Mouse (Mus musculus) midbrain, embryonic 10.5 days (tissue): Measurements from ENCODE around the gene Rgs10. TPM values are rescaled to one million over a fixed set of nuclear protein-coding genes. Genes with fewer than 3 reads are reported as not detected.

ENCODE experiments used
- DNase-seq: peaks from one replicate; pipeline ENCODE4 v3.0.0-alpha.2; 2017; ENCODE audit warnings: low spot score
- H3K27ac ChIP-seq: fragments of 300-500 bp; sonication (generic); replicated peaks from 2 replicates; pipeline ENCODE4 v1.5.1; 2016; ENCODE audit warnings: mild to moderate bottlenecking
- H3K27me3 ChIP-seq: fragments of 300-500 bp; sonication (generic); 2 replicates; pipeline ENCODE4 v1.6.1; 2016; ENCODE audit warnings: low read depth, mild to moderate bottlenecking; ENCODE audit not compliant: poor library complexity, severe bottlenecking
- H3K36me3 ChIP-seq: fragments of 300-500 bp; sonication (generic); 2 replicates; pipeline ENCODE4 v1.6.1; 2016; ENCODE audit warnings: mild to moderate bottlenecking, moderate library complexity
- H3K4me1 ChIP-seq: fragments of 300-500 bp; sonication (generic); 2 replicates; pipeline ENCODE4 v1.6.1; 2016
- H3K4me3 ChIP-seq: fragments of 300-500 bp; sonication (generic); 2 replicates; pipeline ENCODE4 v1.5.1; 2016; ENCODE audit warnings: mild to moderate bottlenecking, moderate library complexity
- H3K9me3 ChIP-seq: fragments of 300-500 bp; sonication (generic); replicated peaks from 2 replicates; pipeline ENCODE4 v1.6.1; 2016; ENCODE audit warnings: mild to moderate bottlenecking
- WGBS: fragments of 180-500 bp; shearing (Covaris S2); methylation state at CpG from one replicate; pipeline ENCODE4 v1.1.7; 2016; 5-methylcytosine and 5-hydroxymethylcytosine counted together
- polyA plus RNA-seq: library from polyadenylated mRNA; unstranded; fragments of >200 nt; fragmentation: Nextera tagmentation; extraction: Ambion mirVana; gene quantifications from 2 replicates; pipeline ENCODE4 v1.2.1, GENCODE M21; 2016

Gene Rgs10
- polyA plus RNA-seq, 1 experiment from 2014 or later, result 6.0 TPM

DNA sequence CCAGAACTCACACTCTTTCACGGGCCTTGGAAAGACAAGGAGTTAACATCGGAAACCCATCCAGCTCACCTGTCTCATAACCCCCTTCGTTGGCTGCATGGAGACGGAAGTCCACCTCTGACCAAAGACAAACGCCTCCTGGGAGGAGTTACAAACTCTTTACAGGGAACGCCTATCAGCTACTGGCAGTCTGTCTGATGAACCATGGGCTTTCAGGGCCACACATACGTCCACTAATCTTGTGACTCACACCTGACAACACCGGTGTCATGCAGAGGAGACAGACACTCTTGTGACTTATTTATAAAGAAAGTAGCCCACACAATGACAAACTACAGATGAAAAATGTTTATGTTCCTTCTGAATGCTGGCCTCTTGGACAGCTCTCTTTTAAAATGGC, 16.0 kb downstream of the Rgs10 start:
- no peaks in the 10 kb centered on the region for H3K27me3 ChIP-seq
- H3K4me3 ChIP-seq, result no peak overlapping the region
- DNase-seq, result no peak
- no peaks in the 10 kb centered on the region for H3K9me3 ChIP-seq
- 87% methylated on average over 8 of the region's 8 CpGs for WGBS
- H3K36me3 ChIP-seq, result no peaks in the 10 kb centered on the region
- no peaks in the 10 kb centered on the region for H3K4me1 ChIP-seq
- no peak overlapping the region for H3K27ac ChIP-seq

DNA sequence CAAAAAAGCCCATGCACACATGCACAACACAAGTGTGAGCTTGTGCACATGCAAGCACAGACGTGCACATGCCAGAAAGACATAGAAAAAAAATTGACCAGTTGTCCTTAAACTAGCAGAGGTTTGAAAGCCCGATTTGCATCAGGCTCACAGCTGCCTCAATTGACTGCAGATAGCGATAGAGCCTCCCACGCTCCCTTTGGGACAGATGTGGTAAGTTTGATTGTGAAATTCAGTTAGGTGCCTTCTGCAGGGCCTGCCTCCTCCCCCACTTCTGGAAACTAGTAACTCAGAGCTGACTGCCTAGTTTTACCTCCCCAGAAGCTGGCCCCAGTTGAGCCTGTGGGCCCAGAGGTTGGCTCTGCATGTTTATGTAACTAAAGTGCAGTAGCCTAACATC, 19.9 kb downstream of the Rgs10 start:
- no peaks in the 10 kb centered on the region for H3K36me3 ChIP-seq
- H3K9me3 ChIP-seq, result no peaks in the 10 kb centered on the region
- H3K4me3 ChIP-seq, result no peak overlapping the region
- 85% methylated on average over 4 of the region's 4 CpGs for WGBS
- no peaks in the 10 kb centered on the region; the same call in 1 of the 2 replicates for H3K4me1 ChIP-seq
- no peak for DNase-seq
- no peak overlapping the region for H3K27ac ChIP-seq
- H3K27me3 ChIP-seq, result no peaks in the 10 kb centered on the region

DNA sequence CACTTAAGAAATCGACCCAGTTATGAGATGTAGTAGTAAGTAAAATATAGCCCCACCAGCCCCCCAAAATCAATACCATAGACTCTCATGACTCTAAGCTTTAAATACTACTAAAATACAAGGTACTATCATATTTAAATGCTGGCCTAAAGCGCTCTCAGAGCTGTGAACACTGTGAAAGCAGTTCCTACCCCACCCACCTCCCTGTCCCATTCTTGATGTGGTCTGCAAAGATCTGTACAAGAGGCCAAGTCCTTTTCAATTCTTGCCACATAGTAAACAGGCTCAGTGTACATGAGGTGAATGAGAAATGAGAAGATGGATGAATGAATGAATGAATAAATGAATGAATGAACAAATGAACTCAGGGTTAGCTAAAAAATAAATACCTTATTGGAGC, 21.5 kb downstream of the Rgs10 start:
- Histone ChIP-seq H3K9me3 (no peaks in the 10 kb centered on the region), H3K27ac (no peak overlapping the region), H3K4me3 (no peak overlapping the region), H3K4me1 (peaks cover 3% of the 10 kb centered on the region; the same call in 1 of the 2 replicates), H3K36me3 (no peaks in the 10 kb centered on the region), H3K27me3 (no peaks in the 10 kb centered on the region)
- 68% methylated on average over 2 of the region's 2 CpGs for WGBS
- no peak for DNase-seq

DNA sequence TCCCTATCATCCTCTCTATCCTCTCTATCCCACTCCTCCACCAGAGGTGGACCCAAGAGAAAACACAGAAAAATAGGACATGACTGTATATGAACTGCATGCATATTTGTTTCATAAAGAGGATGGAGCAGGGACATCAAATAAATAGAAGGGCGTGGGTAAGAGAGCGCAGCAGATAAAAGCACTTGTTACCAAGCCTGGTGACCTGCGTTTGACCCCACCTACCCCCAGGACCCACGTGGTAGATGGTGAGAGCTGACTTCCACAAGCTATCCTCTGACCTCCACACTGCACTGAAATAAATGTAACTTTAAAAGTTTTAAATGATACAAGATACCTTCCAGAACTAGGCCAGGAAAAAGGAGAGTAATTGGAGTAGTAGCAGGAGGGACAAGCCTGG, 24.8 kb downstream of the Rgs10 start:
- 72% methylated on average over 4 of the region's 4 CpGs for WGBS
- Histone ChIP-seq H3K4me3 (no peak overlapping the region), H3K36me3 (no peaks in the 10 kb centered on the region), H3K4me1 (peaks cover 22% of the 10 kb centered on the region), H3K9me3 (no peaks in the 10 kb centered on the region), H3K27me3 (no peaks in the 10 kb centered on the region), H3K27ac (no peak overlapping the region)
- no peak for DNase-seq

DNA sequence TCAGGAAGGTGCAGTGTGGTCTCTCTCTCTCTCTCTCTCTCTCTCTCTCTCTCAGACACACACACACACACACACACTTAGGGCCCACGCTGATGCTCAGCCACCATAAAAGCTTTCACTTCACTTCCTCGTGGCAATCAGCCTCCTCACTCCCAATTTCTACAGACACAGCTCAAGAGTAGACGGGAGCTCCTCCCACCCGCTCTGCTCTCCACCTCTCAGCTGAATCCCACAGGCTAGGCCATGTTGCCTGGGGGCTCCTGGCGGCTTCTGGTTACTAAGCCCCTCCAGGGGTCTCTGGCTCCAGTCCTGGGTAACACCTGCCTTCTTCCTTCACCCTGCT, 25.6 kb downstream of the Rgs10 start:
- Histone ChIP-seq H3K27ac (no peak overlapping the region), H3K4me3 (no peak overlapping the region), H3K36me3 (no peaks in the 10 kb centered on the region), H3K4me1 (peaks cover 24% of the 10 kb centered on the region), H3K9me3 (no peaks in the 10 kb centered on the region), H3K27me3 (no peaks in the 10 kb centered on the region)
- DNase-seq, result no peak
- whole genome bisulfite sequencing, result 38% methylated on average over 5 of the region's 5 CpGs

DNA sequence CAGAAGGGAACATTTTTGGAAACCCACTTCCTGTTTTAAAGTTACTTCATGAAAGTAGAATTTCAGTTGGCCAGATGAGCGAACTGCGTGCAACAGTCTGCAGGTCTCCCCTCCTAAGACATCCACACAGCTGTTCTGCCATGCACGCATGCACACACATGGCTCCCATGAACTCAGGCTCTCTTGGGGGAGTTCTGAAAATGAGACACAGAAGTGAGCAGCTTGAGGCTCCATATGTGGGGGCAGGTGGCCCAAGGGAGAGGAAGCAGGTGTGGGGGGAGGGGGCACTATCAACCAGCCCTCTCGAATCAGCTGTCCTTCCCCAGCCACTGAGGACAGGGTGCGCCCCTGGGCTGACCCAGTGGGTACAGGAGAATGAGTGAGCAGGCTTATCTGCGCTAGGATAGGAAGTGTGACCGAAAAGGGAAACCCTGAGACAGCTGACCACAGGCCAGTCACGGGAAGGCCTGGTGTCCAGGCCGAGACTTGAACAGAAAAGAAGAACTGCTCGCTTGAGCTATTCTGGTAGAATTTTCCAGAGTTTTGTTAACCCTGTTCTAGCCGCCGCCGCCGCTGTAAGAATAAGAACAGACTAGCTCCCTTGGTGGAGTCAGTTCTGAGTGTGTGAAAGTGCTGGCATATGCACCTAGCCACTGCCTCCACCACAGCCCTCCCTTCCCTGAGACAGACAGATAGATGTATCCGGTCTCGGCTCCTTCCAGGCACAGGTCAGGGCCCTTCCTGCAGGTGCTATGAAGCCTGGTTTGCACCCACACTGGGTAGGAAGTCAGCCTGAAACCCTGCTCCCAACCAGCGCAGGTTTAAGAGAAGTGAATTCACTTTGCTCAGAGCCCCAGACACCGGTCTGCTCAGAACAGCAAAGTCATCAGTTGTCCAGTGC, 26.2 kb downstream of the Rgs10 start:
- WGBS, result 88% methylated on average over 18 of the region's 18 CpGs
- Histone ChIP-seq H3K27ac (no peak overlapping the region; the same call in 1 of the 2 replicates), H3K9me3 (no peaks in the 10 kb centered on the region), H3K36me3 (no peaks in the 10 kb centered on the region), H3K27me3 (no peaks in the 10 kb centered on the region), H3K4me1 (peaks cover 24% of the 10 kb centered on the region), H3K4me3 (no peak overlapping the region)
- DNase-seq, result no peak

DNA sequence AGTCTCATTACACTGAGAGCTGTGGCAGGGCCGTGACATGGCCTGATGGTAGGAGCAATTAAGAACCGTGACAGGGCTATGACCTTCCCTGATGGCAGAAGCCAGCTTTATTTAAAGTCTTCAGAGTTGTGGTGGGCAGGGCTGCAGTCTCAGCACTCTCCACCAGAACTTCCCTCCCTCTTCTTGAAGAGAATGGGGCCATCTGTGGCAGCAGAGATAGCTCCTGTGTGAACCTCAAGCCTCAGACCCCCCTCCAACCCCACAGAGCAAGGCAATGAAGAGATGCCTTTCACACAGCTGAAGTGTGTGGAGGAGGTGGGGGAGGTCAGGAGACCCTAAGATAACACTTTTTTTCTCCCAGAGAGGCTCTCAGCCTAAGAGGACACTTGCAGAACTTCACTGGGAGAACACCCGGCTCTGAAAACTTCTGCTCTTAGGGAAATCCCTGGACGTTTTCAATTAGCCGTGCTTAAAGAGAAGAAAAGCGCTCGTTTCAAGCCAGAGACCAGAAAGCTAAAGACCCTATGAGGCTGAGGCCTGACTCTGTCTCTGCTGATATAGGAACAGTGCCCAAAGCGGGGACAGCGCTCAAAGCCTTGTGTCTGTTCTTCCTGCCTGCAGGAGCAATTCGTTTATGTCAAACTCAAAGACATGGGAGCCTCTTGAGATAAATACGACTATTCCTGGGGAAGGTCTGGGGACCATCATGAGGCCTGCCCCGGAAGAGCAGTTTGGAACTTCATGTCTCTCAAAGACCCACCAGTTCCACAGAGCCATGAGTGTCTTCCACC, 27.1 kb downstream of the Rgs10 start:
- Histone ChIP-seq H3K4me1 (peaks cover 24% of the 10 kb centered on the region), H3K9me3 (no peaks in the 10 kb centered on the region), H3K4me3 (no peak overlapping the region), H3K27me3 (no peaks in the 10 kb centered on the region), H3K36me3 (no peaks in the 10 kb centered on the region), H3K27ac (0 out of 2 replicates have a peak overlapping the region, but pooled peaks have one; percentile 23)
- WGBS, result 62% methylated on average over 12 of the region's 12 CpGs
- no peak for DNase-seq

DNA sequence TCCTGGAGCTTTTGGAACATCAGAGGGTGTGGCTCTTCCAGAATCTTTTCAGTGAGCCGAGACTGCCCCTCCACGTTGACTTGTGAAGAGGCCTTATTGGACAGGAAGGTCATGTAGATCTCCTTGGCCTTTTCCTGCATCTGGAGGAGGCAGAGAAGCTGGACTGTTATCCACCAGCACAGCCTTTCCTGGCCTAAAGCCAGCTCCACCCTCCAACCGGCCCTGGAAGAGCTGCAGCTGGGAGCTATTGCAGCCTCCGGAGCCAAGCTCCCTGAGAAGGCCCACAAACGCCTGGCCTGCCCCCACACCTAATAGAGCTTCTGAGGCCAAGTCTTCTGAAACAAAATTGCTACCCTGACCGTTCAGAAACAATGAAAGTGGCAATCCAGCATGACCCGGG, 29.6 kb downstream of the Rgs10 start:
- Histone ChIP-seq H3K36me3 (no peaks in the 10 kb centered on the region), H3K4me3 (no peak overlapping the region), H3K4me1 (peaks cover 24% of the 10 kb centered on the region), H3K27me3 (no peaks in the 10 kb centered on the region), H3K27ac (no peak overlapping the region), H3K9me3 (no peaks in the 10 kb centered on the region)
- WGBS, result 39% methylated on average over 7 of the region's 7 CpGs
- no peak for DNase-seq

DNA sequence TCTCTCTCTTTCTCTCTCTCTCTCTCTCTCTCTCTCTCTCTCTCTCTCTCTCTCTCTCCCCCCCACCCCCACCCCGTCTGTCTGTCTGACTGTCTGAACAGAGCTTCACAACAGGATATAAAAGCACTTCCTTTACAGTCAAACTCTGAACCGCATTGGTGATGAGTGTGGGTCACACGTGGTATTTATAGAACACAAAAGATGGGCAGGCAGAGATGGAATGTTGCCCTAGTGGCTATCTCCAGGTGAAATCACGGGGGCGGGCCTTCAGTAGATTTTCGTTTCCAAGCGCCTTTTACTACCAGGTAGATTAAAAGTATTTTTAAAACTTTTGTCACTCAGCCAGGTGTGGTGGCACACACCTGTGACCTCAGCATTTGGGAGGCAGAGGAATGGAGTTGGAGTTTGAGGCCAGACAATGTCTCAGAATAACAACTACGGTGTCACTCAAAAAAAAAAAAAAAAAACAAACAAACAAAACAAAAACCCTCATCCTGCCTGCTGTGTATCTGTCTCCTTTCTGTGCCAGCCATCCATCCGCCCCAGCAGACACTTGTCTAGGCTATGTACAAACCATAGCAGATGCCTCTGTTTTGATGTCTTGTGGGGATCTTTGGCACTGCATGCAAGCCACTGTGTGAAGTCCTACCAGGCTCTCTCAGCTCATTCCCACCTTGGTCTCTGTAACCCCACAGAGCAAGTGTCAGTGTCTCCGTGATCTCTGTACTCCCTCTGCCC, 34.7 kb downstream of the Rgs10 start:
- no peaks in the 10 kb centered on the region for H3K36me3 ChIP-seq
- no peak for DNase-seq
- no peak overlapping the region for H3K4me3 ChIP-seq
- H3K9me3 ChIP-seq, result no peaks in the 10 kb centered on the region
- WGBS, result 87% methylated on average over 10 of the region's 10 CpGs
- H3K4me1 ChIP-seq, result peaks cover 6% of the 10 kb centered on the region
- H3K27me3 ChIP-seq, result no peaks in the 10 kb centered on the region
- no peak overlapping the region for H3K27ac ChIP-seq

DNA sequence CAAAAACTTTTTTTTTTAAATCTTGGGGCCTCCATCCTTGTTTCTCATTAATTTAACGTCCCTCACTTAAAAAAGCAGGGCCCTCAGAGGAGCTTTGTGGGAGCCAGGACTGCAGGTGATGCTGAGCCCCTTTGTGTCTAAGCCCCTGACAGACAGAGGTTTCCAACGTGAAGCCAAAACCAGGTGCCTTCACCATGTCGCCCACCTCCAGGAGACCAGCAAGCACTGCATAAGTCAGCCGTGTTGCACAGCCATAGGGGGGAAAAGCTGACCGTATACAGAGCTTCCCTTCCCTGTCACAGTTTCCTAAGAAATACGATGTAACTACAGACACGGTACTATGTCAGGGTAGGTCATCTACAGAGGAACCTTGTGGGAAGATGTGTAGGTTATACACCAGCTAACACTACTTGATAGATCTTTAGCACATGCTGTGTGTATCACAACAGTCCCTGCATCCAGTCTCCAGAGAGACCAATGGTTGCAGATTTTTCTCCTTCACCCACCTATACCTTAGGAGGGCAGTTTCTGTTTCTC, 35.3 kb downstream of the Rgs10 start:
- no peaks in the 10 kb centered on the region for H3K36me3 ChIP-seq
- 91% methylated on average over 7 of the region's 7 CpGs for WGBS
- no peak for DNase-seq
- H3K4me3 ChIP-seq, result no peak overlapping the region
- H3K27me3 ChIP-seq, result no peaks in the 10 kb centered on the region
- H3K4me1 ChIP-seq, result peaks cover 3% of the 10 kb centered on the region; the same call in 1 of the 2 replicates
- no peak overlapping the region for H3K27ac ChIP-seq
- no peaks in the 10 kb centered on the region for H3K9me3 ChIP-seq

DNA sequence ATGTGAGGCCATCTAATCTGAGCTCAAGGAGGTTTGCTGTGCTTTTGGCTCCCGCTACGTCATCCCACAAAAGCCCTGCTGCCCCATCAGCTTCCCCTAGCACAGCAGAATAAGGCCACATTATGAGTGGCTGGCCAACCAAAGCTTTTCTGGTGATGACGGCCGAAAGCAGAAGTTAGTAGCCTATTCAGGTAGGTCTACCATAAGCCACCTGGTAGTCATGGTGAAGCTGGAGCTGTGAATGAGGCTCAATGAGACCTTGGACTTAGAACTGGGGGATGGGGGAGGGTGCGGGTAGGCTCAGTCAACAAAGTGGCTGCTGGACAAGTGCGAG, 36.1 kb downstream of the Rgs10 start:
- H3K27ac ChIP-seq, result no peak overlapping the region
- H3K36me3 ChIP-seq, result no peaks in the 10 kb centered on the region
- H3K4me3 ChIP-seq, result no peak overlapping the region
- H3K9me3 ChIP-seq, result no peaks in the 10 kb centered on the region
- H3K4me1 ChIP-seq, result peaks cover 3% of the 10 kb centered on the region; the same call in 1 of the 2 replicates
- DNase-seq, result no peak
- 94% methylated on average over 6 of the region's 6 CpGs for WGBS
- H3K27me3 ChIP-seq, result no peaks in the 10 kb centered on the region

DNA sequence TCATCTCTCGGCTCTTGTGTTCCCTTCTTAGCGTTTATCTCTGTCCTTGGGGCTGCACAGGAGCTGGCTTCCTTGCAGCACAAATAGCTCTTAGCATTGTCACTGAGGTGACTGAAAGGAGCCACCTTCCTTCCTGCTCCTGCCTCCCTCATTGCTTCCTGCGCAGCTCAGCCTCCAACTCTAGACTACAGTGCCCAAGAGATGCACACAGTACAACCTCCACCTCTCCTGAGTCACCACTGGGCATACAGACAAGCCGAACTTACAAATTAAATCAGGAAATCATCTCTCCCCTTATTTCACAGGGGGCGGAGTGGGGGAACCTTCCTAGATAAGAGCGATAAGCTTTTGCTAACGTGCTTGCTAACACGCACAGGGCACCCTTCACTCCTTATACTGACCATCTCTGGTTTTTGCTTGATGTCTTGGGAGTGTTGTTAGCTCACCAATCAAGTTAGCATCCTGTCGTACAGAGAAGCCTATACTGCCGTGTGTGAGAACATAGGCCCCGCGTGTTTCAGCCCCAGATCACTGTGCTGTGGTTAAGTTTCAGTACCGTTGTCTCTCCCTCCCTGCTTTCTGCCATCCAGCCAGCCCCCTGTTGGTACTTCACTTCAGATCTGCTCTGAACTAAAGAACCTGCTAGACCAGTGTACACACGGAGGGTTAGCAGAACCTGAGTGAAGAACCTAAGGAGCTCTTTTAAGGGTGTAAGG, 36.6 kb downstream of the Rgs10 start:
- no peak for DNase-seq
- Histone ChIP-seq H3K4me1 (peaks cover 3% of the 10 kb centered on the region; the same call in 1 of the 2 replicates), H3K9me3 (no peaks in the 10 kb centered on the region), H3K27me3 (no peaks in the 10 kb centered on the region), H3K36me3 (no peaks in the 10 kb centered on the region), H3K4me3 (no peak overlapping the region), H3K27ac (no peak overlapping the region)
- WGBS, result 86% methylated on average over 14 of the region's 14 CpGs
